Mouse (Mus musculus) ovary, postnatal 14 days (tissue): ENCODE measurements around the gene Smad3.

Experiments used
- DNase-seq: peaks from one replicate; pipeline ENCODE4 v3.0.0; 2022; ENCODE audit warnings: low spot score

The Smad3 gene

GRCm38 (mm10) chr9:63720715-63721114 lies 37.1 kb downstream of the Smad3 start:
- no peak for DNase-seq

DNA sequence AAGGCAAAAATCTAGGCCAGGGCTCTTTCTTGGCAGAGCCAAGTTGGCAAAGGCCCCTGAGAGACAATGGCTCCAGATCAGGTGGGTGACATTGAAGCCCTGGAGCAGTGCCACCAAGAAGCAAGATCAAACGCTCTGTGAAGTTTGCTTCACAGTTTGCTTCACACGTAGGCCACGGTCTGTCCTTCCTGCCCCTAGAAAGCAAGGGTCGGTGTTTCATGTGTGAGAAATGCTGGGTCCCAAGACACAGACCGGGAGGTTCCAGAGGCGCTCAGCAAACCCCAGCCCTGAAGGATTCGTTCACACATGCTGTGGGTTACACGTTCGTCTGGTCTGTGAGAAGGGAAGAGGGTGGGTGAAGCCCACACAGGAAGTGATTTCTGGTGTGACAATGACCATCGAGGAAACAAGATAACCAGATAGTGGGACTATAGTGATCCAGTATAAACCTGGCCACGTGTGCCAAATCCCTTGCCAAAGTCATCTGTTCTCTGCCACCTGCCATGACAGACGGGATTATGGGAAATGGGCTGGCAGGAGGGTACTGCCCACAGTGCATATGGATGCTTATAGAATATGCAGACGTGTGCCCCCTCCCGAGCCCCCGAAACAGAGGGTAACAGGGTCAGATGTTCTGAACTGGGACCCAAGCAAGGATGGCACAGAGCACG lies 37.9 kb downstream of the Smad3 start:
- DNase-seq: no peak

- no peak for DNase-seq
These were observed 38.9 kb downstream of the Smad3 start for GRCm38 (mm10) chr9:63718735-63719358.

DNA sequence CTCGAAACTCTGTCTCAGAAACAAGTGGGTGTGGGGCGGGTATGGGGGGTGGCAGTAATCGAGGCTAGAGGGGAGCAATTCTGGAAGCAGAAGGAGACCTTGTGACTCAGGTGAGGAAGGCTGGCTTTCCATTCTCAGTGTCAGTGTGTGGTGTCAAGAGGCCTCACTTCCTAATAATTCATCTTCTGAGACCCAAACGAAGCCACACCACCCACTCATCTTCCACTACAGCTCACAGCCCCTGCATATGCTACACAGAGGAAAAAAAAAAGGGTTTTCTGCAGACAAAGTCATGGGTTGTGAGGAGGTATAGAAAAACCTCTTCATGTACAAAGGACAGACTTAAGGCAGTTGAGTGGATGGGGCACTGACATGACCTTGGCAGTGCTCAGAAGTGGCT lies 39.6 kb downstream of the Smad3 start:
- DNase-seq: no peak

DNA sequence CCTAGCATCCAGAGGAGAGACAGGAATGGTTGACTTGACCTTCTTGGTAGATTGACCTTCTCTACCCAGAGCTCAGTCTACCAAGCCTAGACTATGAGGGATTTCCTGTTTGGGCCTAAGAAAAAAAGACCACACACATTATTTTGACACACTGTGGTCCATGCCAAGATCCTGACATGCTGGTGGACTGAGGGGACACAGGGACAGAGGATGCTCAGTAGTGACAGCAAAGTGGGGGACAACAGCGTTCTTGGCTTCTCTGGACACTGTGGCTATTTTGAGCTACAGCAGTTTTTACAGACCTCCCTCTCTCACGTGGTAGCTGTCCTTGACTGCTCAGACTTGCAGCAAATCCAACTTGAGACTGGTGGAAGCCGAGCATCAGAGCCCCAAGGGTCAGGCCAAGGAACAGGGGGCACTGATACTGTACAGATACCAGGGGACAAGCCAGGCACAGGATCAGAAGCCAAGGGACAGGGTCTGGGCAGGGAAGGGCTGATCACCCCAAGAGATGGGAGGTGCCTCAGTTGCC lies 40.3 kb downstream of the Smad3 start:
- DNase-seq: no peak

- DNase-seq: no peak
These were observed 41.4 kb downstream of the Smad3 start for GRCm38 (mm10) chr9:63716150-63717138.

DNA sequence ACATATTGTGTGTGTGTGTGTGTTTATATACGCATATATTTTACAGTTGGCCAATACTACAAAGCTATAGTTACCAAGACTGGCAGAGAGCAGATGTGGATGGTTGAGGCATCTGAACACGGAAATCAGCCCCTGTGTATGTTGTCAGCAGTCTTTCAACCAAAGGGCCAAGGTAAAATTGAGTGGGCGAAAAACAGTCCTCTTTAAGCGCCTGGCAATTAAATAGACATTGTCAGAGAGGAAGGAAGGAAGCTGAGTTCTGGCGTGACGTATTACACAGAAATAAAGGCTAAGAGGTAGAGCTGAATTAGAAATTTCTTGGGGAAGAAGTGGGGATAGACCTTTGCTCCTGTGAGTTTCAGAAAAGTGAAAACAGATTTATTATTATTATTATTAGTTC lies 43.2 kb downstream of the Smad3 start:
- DNase-seq: no peak

DNA sequence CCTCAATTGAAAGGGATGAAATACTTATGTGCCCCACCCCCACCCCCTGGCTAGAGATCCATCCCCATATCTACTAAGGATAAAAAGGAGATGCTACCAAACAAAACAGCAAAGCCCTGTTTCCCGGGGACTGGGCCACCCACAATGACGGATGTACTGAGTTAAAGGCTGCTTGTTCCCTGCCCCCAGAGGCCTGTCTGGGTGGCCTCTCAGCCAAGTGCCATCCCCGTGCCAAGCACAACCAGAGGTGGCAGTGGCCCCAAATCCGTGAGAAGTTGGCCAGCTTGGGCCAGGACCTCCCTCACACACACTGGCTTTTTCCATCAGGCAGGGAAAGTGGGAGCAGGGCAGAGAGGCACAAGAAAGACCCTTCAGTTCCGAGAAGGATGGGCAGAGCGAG lies 45.0 kb downstream of the Smad3 start:
- DNase-seq: no peak

DNA sequence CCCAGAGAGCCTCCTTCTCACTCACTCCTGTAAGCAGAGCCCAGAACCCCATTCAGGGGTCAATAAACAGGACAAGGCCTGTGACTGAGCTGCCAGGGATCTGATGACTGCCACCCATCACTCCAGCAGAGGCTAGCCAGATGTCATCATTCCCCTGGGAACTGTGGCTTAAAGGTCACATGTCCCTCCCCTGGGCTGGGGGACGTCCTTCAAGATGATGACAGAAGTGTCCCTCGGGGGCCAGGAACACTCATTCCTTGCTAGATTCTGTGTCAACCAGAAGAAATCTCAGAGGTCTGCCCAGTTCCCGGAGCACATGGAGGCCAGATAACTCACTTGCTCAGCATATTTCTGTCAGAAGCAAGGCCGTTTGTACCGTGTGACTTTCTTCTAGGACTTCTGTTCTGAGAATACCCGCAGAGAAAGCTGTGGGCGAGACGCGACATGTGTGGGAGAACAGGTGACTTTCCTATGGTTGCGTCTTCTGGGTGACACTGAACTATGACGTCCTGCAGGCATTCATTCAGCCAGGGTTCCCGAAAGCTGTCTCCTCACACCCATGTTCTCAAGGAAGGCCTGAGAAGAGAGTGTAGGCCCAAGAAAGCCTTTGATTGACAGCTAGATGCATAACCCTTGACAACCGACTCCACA lies 46.1 kb downstream of the Smad3 start:
- no peak for DNase-seq

- no peak for DNase-seq
These were observed 47.9 kb downstream of the Smad3 start for GRCm38 (mm10) chr9:63709857-63710256.

DNA sequence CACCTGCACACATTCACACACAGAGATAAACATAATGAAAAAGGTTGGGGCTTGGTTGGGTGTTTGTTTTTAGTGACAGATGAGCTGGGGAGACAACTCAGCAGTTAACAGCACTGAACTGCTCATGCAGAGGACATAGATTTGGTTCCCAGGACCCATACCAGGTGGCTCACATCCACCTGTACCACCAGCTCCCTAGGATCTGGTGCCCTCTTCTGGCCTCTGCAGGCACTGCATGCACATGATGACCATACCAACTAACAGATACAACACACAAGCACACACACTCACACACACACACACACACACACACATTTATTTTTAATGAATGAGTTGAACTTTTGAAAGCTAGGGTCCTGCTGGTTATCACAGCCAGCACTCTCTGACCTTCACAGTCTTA lies 48.5 kb downstream of the Smad3 start:
- DNase-seq: no peak

DNA sequence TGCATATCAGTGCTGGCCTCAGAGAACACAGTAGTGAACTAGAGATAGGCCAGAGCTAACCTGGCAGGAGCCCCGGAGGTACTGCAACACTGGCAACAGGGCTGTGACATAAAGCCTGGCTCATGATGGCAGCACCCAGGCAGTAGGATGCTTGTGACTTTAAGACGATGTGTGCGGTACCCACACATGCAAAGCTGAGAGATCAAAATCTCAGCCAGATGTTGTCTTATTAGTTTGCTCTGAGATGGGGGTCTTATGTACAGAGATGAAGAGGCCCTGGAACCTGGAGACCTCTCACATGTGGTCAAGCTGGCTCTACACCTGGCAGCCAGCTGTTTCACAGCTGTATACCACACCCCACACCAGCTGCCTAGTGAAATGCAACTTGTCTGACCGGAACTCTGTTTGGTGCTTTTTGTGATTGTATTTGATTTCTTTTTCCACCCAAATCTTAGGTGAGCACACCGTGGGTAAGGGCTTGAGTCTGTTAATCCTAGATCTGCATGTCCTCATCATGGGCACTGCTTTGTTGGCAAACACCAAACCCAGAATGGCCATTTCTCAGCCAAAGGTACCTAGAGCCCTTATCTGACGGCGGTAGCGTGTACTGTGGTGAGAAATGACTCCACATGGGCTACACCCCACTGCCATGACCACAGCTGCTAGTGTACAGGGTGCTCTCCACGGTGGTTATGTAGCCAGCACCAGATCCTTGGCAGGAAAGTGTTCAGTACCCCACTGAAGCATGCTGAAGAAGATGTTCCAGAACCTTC lies 49.8 kb downstream of the Smad3 start:
- no peak for DNase-seq

DNA sequence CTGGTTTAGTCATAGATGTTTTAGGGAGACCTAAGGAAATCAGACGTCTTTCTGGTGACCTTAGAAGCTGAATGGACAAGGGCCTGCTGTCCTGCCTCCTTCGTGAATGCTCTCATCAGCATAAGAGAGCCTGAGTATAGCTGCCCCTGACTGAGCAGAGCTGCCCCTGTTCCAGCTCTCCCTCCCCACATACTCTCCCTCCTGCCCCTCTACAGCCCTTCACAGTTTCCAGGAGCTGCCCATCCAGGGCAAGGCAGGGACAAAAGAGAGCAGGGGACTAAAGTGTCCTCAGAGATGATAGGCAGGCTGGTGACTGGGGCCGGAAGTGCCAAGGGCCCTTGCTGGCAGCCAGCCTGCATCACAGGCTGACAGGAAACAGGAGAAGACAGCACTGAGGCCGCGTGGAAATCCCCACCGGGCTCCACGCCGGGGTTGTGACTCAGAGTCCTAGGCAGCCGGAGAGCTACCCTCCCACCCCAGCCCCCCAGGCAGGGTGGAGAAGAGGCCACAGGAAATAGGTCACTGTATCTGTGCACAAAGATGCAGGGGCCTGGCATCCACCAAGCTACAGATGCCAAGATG lies 51.6 kb downstream of the Smad3 start:
- no peak for DNase-seq

DNA sequence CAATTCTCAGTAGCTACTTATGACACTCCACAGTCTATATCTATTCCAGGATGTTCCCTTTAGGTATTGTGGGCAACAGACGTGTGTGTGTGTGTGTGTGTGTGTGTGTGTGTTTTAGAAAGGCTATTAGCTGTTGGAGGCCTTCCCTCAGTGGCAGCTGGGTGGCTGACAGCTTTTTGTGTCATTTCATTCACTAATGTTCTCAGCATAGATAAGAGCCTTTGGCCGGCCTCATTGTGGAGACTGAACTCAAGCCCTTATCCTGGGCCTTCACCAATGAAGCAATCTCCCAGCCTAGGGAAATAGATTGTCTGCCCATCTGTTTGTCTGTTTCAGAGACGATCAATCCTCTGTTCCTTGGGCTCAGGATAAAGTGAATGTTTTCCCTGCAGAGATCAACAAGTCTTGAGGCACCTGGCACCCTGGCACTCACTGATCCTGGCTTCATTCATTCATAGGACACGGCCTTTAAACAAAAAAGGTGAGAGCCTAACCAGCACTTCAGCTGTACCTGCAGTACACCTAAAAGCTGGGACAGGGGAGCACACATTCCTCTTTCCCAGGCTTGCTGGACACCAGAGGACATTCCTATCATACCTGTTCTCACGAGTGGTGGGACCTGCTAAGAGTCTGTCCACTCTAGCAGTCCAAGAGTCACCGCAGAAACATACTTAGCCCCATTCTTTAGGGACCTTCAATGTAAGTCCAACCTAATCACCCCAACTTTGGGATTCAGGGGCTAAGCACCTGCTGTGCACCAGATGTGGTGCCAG lies 52.6 kb downstream of the Smad3 start:
- no peak for DNase-seq

DNA sequence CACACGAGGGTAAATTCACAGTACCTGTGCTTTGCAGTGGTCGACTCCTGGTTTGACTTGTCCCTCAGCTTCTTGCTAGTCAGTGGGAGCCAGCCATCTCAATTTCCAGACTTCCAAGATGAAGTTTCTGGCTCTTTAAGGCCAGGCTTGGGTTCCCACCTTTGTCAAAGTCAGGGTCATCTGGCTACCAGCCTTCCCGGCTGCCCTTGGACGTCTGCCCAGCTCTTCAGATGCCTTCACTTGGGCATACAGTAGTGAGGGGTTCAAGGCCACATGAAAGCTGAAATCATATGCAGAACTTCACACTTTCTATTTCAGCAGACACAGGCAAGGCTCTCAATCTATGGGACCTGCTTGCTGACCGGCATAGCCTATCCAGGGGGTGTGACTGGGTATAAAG lies 53.7 kb downstream of the Smad3 start:
- no peak for DNase-seq

- DNase-seq: no peak
These were observed 54.5 kb downstream of the Smad3 start for GRCm38 (mm10) chr9:63703236-63703785.

- no peak for DNase-seq
These were observed 55.2 kb downstream of the Smad3 start for GRCm38 (mm10) chr9:63702502-63703013.

GRCm38 (mm10) chr9:63701957-63702309 lies 55.9 kb downstream of the Smad3 start:
- DNase-seq: no peak

DNA sequence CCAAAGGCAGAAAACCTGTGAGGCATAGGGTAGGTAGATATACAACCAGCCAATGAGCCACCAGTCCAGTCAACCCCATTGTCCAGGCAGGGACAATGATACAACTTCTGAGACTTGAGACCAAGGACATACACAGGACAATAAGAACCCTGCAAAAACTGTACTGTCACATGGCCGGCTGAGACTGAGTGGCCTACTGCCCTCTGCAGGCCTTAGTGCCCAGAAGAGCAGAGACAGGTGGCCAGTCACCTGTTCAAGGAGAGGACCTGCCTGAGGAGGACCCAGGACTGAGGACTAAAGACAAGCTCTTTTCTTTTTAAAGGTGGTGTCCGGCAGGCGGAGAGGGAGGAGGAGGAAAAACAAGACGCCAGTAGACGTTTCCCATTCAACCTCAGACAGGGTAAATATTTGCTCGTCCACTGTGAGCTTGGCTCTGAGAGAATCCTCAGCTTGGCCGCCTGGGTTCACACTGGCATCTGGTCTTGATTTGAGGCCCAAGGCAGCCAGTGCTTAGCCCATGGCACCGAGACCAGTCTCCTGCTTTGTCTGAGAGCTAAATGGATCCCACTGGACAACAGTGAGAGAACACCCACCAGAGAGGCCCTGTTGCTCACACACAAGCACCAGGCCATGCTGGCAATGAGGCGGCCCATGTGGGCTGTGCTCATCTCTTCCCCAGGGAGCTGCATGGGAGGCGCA lies 56.4 kb downstream of the Smad3 start:
- DNase-seq: no peak
